Mouse (Mus musculus): ENCODE measurements around the gene Zfyve1. TPM values are rescaled to one million over a fixed set of nuclear protein-coding genes. Genes with fewer than 3 reads are reported as not detected.
"Not testable (repeated sequence)": the region's sequence is repeated elsewhere in the genome, so short reads cannot be mapped to it uniquely, and the experiment has no call there.

Zfyve1 gene
- polyA plus RNA-seq (2015; fragmentation: Nextera tagmentation; extraction: Ambion mirVana): 33.5 and 35.2 TPM in 2 replicates

GRCm38 (mm10) chr12:83597025-83597501 is at the start of gene Zfyve1:
Gene Zfyve1 (minus strand): TSS chr12:83597222.
- Histone ChIP-seq H3K9me3 (no peaks in the 10 kb centered on the region), H3K36me3 (peaks cover 24% of the 10 kb centered on the region), H3K27me3 (no peaks in the 10 kb centered on the region), H3K9ac (replicated peaks) (peak within 1 kb of the TSS; percentile 95), H3K27ac (replicated peaks) (peak within 1 kb of the TSS; percentile 95), H3K4me2 (replicated peaks) (peak within 1 kb of the TSS; percentile 52), H3K4me1 (peaks cover 32% of the 10 kb centered on the region), H3K4me3 (peak within 1 kb of the TSS; percentile 78)
- ATAC-seq (replicated peaks): peak; percentile 99
- WGBS: 0% methylated on average over 27 of the region's 28 CpGs

- WGBS: 85% methylated on average over 1 of the region's 1 CpGs
- Histone ChIP-seq H3K4me3 (no peak overlapping the region), H3K9me3 (no peaks in the 10 kb centered on the region), H3K9ac (replicated peaks) (no peak overlapping the region), H3K36me3 (peaks cover 56% of the 10 kb centered on the region), H3K4me2 (replicated peaks) (no peak overlapping the region), H3K4me1 (no peaks in the 10 kb centered on the region), H3K27ac (replicated peaks) (no peak overlapping the region), H3K27me3 (no peaks in the 10 kb centered on the region)
- ATAC-seq (replicated peaks): no peak
Measured at GRCm38 (mm10) chr12:83643116-83643515, 46.1 kb upstream of the Zfyve1 start.

- no peak overlapping the region for H3K27ac ChIP-seq (replicated peaks)
- ATAC-seq (replicated peaks): no peak
- H3K4me3 ChIP-seq: no peak overlapping the region
- H3K9ac ChIP-seq (replicated peaks): no peak overlapping the region
- no peaks in the 10 kb centered on the region for H3K4me1 ChIP-seq
- no peaks in the 10 kb centered on the region for H3K9me3 ChIP-seq
- peaks cover 59% of the 10 kb centered on the region for H3K36me3 ChIP-seq
- no peaks in the 10 kb centered on the region for H3K27me3 ChIP-seq
- 94% methylated on average over 2 of the region's 2 CpGs for WGBS
- H3K4me2 ChIP-seq (replicated peaks): no peak overlapping the region
Measured at GRCm38 (mm10) chr12:83641233-83641632, 44.2 kb upstream of the Zfyve1 start.

DNA sequence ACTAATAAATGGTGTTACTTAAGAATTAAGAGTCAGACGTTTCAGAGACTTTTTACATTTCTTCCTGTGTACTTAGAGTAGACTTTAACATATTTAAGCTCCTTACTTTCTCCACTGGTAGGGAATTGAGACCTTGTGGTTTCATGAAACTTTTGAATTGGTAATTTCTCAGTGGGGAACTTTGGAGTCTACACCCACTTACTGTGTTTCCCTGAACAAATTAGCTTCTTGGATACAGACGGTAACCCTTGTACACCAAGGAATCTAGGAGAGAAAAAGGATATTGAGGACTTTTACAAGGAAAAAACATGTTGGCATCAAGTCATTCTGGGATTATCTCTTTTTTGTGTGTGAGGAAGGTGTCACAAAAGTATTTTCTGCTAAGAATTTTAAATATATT is 36.8 kb upstream of the Zfyve1 start:
- no peak overlapping the region for H3K9ac ChIP-seq (replicated peaks)
- H3K4me1 ChIP-seq: peaks cover 23% of the 10 kb centered on the region
- H3K27ac ChIP-seq (replicated peaks): no peak overlapping the region
- H3K36me3 ChIP-seq: peaks cover 30% of the 10 kb centered on the region; the same call in 1 of the 2 replicates
- 32% methylated on average over 2 of the region's 2 CpGs for WGBS
- H3K27me3 ChIP-seq: no peaks in the 10 kb centered on the region
- no peak for ATAC-seq (replicated peaks)
- peak overlapping the region; percentile 10; the same call in 1 of the 2 replicates for H3K4me3 ChIP-seq
- peak overlapping the region; percentile 60 for H3K4me2 ChIP-seq (replicated peaks)
- no peaks in the 10 kb centered on the region for H3K9me3 ChIP-seq

- Histone ChIP-seq H3K27me3 (no peaks in the 10 kb centered on the region), H3K4me3 (peak overlapping the region; percentile 64), H3K4me1 (peaks cover 23% of the 10 kb centered on the region), H3K4me2 (replicated peaks) (peak overlapping the region; percentile 60), H3K36me3 (peaks cover 23% of the 10 kb centered on the region; the same call in 1 of the 2 replicates), H3K27ac (replicated peaks) (peak overlapping the region; percentile 97), H3K9me3 (no peaks in the 10 kb centered on the region), H3K9ac (replicated peaks) (peak overlapping the region; percentile 78)
- WGBS: under 1% methylated on average over 20 of the region's 20 CpGs
- ATAC-seq (replicated peaks): peak; percentile 53
Measured at GRCm38 (mm10) chr12:83632680-83633025, 35.6 kb upstream of the Zfyve1 start.

DNA sequence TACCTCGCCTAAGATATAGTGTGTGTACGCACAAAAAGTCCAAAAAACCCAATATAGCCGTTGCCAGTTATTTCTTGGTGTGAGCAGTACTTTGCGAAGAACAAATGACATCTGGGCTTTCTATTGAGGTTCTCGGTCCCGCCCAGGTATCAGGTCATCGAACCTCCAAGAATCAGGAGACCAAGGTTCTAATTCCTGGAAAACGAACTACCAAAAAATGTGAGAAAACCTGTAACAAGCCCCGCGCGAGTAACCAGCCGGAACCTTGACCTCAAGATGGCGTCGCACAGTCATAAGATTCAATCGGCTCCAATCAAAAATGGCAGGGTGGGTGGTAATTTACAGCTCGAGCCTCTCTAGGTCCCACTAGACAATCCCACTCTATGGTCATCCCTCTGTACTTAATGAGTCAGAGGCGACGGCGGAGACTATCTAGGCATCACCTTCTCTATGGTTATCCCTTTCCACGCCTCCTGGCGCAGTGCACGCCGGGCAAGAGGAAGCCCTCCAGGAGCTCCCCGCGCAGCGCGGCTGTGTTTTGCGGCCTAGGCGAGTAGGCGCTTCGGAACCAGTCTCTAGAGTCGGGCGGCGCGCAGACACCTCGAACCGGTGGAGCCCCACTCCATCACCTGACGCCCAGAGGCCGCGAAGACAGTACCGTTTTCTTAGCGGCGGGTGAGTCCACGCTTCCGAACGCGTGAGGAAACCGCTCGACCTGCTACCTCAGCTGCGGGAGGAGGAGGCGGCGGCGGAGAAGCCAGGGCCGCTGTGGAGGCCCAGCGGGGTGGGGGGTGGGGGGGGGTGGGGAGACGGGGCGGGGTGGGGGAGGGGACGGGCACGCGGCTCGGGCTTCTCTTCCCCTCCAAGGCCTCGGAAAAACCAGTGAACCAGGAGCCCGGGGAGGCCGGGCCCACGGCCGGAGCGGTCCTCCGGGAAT is 35.0 kb upstream of the Zfyve1 start:
- ATAC-seq (replicated peaks): peak; percentile 100
- H3K4me2 ChIP-seq (replicated peaks): peak overlapping the region; percentile 61
- peak overlapping the region; percentile 97 for H3K27ac ChIP-seq (replicated peaks)
- H3K9ac ChIP-seq (replicated peaks): peak overlapping the region; percentile 78
- no peaks in the 10 kb centered on the region for H3K27me3 ChIP-seq
- H3K9me3 ChIP-seq: no peaks in the 10 kb centered on the region
- WGBS: under 1% methylated on average over 68 of the region's 68 CpGs
- H3K4me1 ChIP-seq: peaks cover 23% of the 10 kb centered on the region
- peaks cover 17% of the 10 kb centered on the region; the same call in 1 of the 2 replicates for H3K36me3 ChIP-seq
- H3K4me3 ChIP-seq: peak overlapping the region; percentile 64

GRCm38 (mm10) chr12:83630936-83631335 is 33.9 kb upstream of the Zfyve1 start, which contains the start of gene Rbm25:
Gene Rbm25 (plus strand): TSS chr12:83631236.
- peak within 1 kb of the TSS; percentile 97 for H3K27ac ChIP-seq (replicated peaks)
- not testable (repeated sequence) for H3K36me3 ChIP-seq; H3K27me3 ChIP-seq; H3K9me3 ChIP-seq; ATAC-seq (replicated peaks)
- peak within 1 kb of the TSS; percentile 64 for H3K4me3 ChIP-seq
- peak within 1 kb of the TSS; percentile 61 for H3K4me2 ChIP-seq (replicated peaks)
- WGBS: no CpG with 5 or more reads among the region's 5 CpGs
- H3K4me1 ChIP-seq: peaks cover 23% of the 10 kb centered on the region
- H3K9ac ChIP-seq (replicated peaks): peak within 1 kb of the TSS; percentile 78

- no peaks in the 10 kb centered on the region for H3K4me1 ChIP-seq
- ATAC-seq (replicated peaks): no peak
- H3K9ac ChIP-seq (replicated peaks): no peak overlapping the region
- no peak overlapping the region for H3K27ac ChIP-seq (replicated peaks)
- H3K27me3 ChIP-seq: no peaks in the 10 kb centered on the region
- H3K9me3 ChIP-seq: no peaks in the 10 kb centered on the region
- 83% methylated on average over 1 of the region's 1 CpGs for WGBS
- no peaks in the 10 kb centered on the region for H3K36me3 ChIP-seq
- no peak overlapping the region for H3K4me3 ChIP-seq
- H3K4me2 ChIP-seq (replicated peaks): no peak overlapping the region
Measured at GRCm38 (mm10) chr12:83624321-83624720, 27.3 kb upstream of the Zfyve1 start.

DNA sequence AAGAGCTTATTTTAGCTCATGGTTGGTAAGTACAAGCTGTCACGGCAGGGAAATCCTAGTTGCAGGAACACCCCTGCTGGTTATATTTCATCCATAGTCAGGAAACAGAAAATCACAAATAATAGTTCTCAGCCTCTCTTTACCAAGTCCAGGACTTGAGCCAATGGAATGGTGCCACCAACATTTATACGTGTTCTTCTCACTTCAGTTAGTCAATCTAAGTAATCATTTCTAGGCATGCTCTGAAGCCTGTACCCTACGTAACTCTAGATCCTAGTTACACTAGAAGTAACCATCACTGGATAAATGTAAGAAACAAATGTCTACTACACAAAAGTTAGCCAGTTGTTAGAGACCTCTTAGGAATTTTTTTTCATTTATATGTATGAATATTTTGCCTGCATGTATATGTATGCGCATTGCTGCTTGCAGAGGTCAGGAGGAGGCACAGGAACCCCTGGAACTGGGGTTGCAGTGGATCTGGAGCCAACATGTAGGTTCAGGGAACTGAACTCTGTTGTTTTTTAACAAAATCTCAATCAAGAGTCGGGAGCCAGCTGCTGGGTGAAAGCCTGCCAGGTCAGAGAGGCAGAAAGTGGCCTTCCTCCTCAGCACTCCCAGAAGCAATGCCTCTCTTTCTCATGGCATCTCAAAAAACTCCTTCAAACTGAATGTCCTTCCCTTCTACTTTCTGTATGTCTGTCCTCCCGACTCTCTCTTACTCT is 25.2 kb upstream of the Zfyve1 start:
- no peaks in the 10 kb centered on the region for H3K36me3 ChIP-seq
- no peak overlapping the region for H3K27ac ChIP-seq (replicated peaks)
- no peaks in the 10 kb centered on the region for H3K27me3 ChIP-seq
- no peak overlapping the region for H3K4me2 ChIP-seq (replicated peaks)
- H3K4me3 ChIP-seq: no peak overlapping the region
- no peak for ATAC-seq (replicated peaks)
- H3K4me1 ChIP-seq: no peaks in the 10 kb centered on the region
- no peak overlapping the region for H3K9ac ChIP-seq (replicated peaks)
- H3K9me3 ChIP-seq: no peaks in the 10 kb centered on the region
- WGBS: 84% methylated on average over 6 of the region's 6 CpGs

GRCm38 (mm10) chr12:83620694-83621093 is 23.7 kb upstream of the Zfyve1 start:
- not testable (repeated sequence) for H3K9me3 ChIP-seq; H3K4me2 ChIP-seq (replicated peaks); H3K9ac ChIP-seq (replicated peaks); ATAC-seq (replicated peaks); H3K4me1 ChIP-seq; H3K27me3 ChIP-seq; H3K27ac ChIP-seq (replicated peaks); H3K36me3 ChIP-seq; H3K4me3 ChIP-seq
- 65% methylated on average over 23 of the region's 23 CpGs for WGBS

GRCm38 (mm10) chr12:83618981-83619380 is 22.0 kb upstream of the Zfyve1 start:
- Histone ChIP-seq H3K27ac (replicated peaks) (no peak overlapping the region), H3K36me3 (no peaks in the 10 kb centered on the region), H3K27me3 (no peaks in the 10 kb centered on the region), H3K4me1 (no peaks in the 10 kb centered on the region), H3K9me3 (no peaks in the 10 kb centered on the region), H3K9ac (replicated peaks) (no peak overlapping the region), H3K4me3 (no peak overlapping the region), H3K4me2 (replicated peaks) (no peak overlapping the region)
- no peak for ATAC-seq (replicated peaks)
- 81% methylated on average over 2 of the region's 2 CpGs for WGBS

- Histone ChIP-seq H3K36me3 (no peaks in the 10 kb centered on the region), H3K4me1 (no peaks in the 10 kb centered on the region), H3K9me3 (no peaks in the 10 kb centered on the region), H3K9ac (replicated peaks) (no peak overlapping the region), H3K4me3 (no peak overlapping the region), H3K27ac (replicated peaks) (no peak overlapping the region), H3K4me2 (replicated peaks) (no peak overlapping the region), H3K27me3 (no peaks in the 10 kb centered on the region)
- 96% methylated on average over 5 of the region's 5 CpGs for WGBS
- no peak for ATAC-seq (replicated peaks)
Measured at GRCm38 (mm10) chr12:83617261-83617660, 20.2 kb upstream of the Zfyve1 start.

All from forebrain, embryonic 15.5 days (tissue).